Mouse (Mus musculus): ENCODE data around the gene Ephb1.

DNA sequence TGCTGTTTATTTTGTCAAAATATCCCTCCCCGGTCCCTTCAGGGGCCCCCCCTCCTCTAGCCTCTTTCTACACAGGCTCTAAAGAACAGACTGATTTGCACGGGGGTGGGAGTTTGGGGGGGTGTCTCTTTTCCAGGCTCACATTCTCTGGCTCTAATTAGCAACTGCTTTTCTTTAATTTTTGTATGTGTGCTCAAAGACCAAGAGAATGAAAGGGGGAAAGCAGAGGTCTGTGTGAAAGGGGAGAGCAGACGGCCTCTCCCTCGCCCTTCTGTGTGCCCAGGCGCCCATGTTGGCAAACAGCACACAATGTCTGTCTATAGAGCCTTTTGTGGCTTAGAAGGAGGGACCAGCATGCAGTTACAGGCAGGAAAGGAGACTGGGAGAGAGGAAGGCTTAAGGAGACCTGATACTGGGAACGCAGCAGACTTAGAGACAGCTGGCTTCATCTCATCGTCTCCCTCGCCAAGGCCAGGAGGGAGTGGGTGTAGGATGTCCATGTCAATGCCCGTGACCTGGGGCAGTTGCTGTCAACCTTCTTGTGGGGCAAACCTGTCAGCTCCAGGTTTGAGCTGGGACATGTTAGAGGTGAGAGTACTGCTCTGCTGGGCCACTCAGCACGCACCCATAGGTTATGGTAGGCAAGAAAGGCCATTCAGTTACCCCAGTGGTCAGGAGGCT is 172.5 kb downstream of the Ephb1 start:
- TF ChIP-seq CTCF (IDR thresholded peaks at IDR 0.05 in 2 of 3, conservative IDR thresholded peaks at IDR 0.05 in 1 of 3; ENCODE audit: control insufficient read depth in 1 of 3, insufficient read depth in 1 of 3, low read depth in 2 of 3, low read length in 3 of 3, poor library complexity in 1 of 3, severe bottlenecking in 1 of 3), result no peak
- no peak for TF ChIP-seq ZKSCAN1 (IDR thresholded peaks at IDR 0.05; ENCODE audit: low read depth, low read length)
- no peak for TF ChIP-seq POLR2AphosphoS2 (IDR thresholded peaks at IDR 0.05; ENCODE audit: low read length)
- no peak for TF ChIP-seq UBTF (IDR thresholded peaks at IDR 0.05; ENCODE audit: borderline replicate concordance, insufficient read depth, low read depth, low read length)
- no peak for TF ChIP-seq POLR2AphosphoS5 (IDR thresholded peaks at IDR 0.05; ENCODE audit: borderline replicate concordance, low read depth, low read length)
- no peak for TF ChIP-seq HCFC1 (IDR thresholded peaks at IDR 0.05; ENCODE audit: low read depth, low read length)
- TF ChIP-seq RCOR1 (IDR thresholded peaks at IDR 0.05; ENCODE audit: low read depth, low read length), result no peak
- TF ChIP-seq KAT2A (conservative IDR thresholded peaks at IDR 0.05; ENCODE audit: low read depth, low read length), result no peak
- no peak for TF ChIP-seq EP300 (IDR thresholded peaks at IDR 0.05; ENCODE audit: low read depth in 1 of 2, low read length in 2 of 2)
- no peak for TF ChIP-seq RAD21 (IDR thresholded peaks at IDR 0.05; ENCODE audit: low read depth, low read length)
- TF ChIP-seq ETS1 (IDR thresholded peaks at IDR 0.05; ENCODE audit: low read depth, low read length), result no peak
- TF ChIP-seq POLR2A (IDR thresholded peaks at IDR 0.05; ENCODE audit: control insufficient read depth in 1 of 2, insufficient read depth in 1 of 2, low read depth in 1 of 2, low read length in 2 of 2, poor library complexity in 1 of 2), result no peak
